Mouse (Mus musculus) CD4-positive, CD25-positive, alpha-beta regulatory T cell, adult 4 months (primary cell): ENCODE data around the gene Eri3. TPM values are rescaled to one million over a fixed set of nuclear protein-coding genes. Genes with fewer than 3 reads are reported as not detected.

ENCODE experiments used
- ATAC-seq: one replicate; pipeline ENCODE4 v1.8.0; 2017
- polyA plus RNA-seq, 2 experiments: library from polyadenylated mRNA; unstranded; fragments of 100-300 nt; shearing (Covaris generic); gene quantifications; one replicate each; pipeline ENCODE4 v1.2.1; 2017

The Eri3 gene
- polyA plus RNA-seq = 10 to 100 TPM; 50.0 to 61.7 TPM

DNA sequence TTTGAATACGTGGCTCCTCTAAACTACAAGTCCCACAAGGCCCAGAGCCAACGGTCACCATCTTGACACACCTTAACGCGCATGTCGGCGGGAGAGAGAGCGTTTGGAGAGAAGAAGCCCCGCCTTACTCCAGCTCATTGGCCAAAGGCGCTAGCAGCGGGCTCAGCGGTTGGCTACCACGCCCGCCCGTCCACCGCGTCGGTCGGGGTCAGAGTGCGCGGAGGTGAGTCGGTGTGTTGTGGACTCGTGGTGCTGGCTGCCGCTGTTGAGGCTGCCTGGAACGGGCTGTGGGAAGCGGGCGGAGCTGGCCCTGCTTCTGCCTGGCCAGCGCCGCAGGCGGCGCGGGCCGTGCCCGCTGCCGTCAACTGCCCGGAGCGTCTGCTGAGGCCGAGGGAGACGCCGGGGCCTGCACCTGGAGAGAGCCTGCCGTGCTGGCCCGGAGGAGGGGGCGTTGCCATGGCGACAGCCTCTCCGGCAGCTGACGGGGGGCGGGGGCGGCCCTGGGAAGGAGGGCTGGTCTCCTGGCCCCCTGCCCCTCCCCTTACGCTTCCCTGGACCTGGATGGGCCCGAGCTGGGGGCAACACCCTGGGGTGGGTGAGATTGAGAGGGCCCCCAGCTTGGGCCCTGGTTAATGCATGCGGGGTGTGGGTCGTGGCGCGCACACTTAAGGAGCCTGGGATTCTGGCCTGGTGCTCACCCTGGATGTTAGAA is at the start of gene Eri3:
Gene Eri3 (plus strand): TSS at position 226 of the 712 bp plus-strand sequence.
- ATAC-seq = peak; percentile 100

DNA sequence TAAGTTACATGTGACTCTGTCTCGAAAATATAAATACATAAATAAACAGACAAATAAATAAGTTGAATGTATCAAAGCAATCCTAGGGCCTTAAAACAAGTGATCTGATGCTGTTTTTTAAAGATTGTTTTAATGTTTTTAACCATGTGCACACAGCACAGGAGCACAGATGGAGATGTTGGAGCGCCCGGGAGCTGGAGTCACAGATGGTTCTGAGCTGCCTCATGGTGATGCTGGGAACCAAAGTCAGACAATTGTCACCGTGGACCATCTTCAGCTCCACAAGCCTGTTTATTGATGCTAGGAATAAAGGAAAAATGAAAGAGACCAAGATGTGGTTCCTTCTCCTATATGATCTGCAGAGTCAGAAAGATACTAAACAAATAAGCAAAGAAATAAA is 31.9 kb upstream of the Eri3 start:
- no peak for ATAC-seq

DNA sequence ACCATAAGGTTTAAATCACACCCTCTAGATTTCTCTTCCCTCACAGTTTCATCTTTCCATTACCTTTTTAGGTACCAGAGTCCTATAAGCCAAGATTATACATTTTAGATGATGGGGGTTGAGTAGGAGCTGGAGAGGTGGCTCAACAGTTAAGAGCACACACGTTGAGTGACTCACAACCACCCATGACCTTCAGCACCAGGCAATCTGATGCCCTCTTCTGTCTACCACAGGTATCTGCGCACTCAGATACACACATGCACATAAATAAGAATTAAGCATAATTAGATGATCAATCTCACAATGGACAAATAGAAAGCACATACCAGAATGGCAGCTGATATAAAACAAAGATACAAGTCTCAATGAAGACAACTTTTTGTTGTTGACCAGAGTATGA is 28.8 kb upstream of the Eri3 start:
- no peak for ATAC-seq

DNA sequence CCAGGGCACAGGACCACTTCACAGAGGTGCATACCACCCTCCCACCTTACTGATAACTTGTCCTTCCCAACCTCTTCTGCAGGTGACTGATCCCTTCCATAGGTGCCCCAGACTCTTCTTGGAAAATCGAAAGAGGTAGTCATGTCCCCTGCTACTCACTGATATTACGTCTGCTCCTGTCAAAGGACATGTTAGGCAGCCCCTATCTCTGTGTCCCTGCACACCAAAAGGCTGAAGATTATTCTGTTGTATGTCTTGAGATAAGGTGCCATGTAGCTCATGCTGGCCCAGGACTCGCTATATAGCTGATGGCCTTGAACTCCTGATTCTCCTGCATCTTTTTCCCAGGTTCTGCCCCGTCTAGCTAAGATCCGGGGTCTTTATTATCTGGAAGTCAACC is 24.2 kb upstream of the Eri3 start:
- ATAC-seq = no peak

DNA sequence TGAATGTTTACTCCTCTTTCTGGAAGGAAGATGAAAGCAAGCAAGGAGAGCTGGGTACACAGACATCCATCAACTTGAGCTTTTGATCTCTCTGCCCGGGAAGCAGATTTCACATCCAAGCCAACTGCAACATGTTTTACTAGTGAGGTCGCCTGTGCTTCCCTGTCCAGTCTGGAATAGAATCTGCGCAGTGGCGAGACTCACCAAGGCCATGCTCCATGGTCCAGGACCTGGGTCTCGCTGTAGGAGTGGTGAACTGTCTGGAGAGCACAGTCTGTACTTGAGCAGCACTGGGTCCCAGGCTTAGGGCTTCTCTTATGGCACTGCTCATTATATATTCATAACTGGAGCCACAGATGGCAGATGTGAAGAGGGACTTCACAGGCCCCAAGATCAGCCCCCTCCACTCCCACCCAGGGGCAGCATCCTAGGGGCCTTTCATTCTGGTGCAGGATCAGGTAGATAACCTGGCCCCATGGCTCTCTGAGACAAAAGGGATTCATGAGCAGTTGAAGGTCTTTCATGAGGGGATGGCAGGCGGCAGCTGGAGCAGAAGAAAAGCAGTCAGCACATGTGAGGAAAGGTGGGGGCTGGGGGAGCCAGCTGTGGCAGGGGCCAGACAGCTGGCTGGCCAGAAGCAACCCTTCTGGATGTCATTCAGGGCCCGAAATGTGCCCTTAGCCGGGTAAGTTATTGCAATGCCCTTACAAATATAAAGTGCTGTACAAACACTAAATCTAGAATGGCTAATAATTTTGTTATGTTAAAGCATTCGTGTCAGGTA is 22.9 kb upstream of the Eri3 start:
- ATAC-seq = no peak

DNA sequence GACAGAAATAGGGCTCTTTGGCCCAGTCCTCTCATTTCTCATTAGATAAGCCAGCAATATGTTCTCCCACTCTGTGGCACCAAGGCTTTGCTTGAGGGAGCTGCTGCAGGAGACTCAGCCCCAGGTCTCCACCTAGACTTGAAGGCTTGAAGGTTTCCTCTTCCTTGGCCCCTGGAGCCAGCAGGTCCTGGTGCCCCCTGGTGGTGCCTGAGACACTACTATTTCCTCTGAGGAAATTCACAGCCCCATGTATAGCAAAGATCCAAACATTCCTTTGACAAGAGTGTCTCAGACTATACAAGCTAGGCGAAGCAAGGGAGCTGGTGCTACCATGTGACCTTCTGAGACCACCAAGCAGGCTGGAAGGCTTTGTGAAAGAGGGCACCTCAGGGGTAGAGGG is 22.2 kb upstream of the Eri3 start:
- ATAC-seq = no peak

DNA sequence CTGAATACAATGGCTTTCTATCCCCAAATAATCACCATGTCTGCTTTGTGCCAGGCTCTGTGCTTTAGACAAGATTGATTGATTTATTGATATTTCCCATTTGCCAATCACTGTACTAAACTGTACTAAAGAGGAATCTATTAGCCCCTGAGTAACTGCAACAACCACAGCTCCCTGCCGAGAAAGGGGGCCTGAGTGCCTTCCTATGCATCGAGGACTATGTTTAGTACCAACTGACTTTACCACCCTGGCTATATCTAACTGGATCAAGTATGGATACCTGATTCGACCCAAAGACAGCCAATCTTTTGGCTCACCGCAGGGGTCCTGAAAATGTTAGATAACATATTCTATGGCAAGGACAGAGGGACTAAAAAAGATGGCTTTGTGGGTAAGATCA is 20.3 kb upstream of the Eri3 start:
- no peak for ATAC-seq

DNA sequence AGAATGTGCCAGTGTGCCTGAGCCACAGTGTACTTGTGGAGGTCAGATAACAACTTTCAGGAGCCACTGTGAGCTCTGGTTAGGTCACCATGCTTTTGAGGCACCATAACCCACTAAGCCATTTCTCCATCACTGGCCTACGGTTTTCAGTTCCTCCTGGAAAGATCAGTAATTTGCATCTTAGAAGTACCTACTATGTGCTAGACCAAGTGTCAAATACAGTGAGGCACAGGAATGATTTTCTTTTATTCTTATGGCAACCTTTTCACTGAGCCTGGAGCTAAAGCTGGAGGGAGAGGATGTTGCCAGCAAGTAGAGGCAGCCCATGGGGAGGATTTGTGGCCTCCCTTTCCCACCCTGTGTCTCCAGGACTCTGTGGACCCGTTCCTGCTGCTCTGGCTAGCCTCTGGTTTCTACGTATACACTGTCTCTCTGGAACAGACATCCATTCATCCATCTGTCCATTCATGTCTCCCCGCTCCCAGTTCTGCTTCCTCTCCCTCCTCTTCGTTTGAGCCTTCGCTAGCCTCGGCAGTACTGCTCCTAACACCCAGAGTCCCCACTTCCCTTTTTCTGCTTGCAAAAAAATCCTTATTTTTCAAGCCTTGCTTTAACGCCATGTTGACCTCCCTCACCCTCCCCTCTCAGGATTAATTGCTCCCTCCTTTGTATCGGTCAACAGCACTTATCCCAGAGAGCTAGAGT is 14.5 kb upstream of the Eri3 start:
- no peak for ATAC-seq

DNA sequence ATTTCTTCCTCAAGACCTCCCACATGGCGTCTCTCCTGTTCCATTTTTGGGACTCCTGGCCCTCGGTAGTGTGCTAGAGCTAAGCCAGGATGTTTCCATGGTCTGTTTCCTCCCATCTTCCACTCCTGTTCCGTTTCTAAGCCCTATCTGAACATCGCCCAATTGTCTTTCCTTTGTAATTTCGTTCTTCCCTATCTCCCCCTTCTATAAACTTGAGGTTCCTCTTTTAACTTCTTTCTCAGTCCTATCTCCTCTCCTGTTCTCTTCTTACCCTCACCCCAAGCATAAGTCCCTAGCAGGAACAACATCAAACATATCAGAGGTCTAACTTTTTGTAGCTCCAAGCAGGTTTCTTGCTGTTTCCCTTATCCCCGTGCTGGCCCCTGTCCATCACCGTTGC is 13.2 kb upstream of the Eri3 start:
- ATAC-seq = no peak

DNA sequence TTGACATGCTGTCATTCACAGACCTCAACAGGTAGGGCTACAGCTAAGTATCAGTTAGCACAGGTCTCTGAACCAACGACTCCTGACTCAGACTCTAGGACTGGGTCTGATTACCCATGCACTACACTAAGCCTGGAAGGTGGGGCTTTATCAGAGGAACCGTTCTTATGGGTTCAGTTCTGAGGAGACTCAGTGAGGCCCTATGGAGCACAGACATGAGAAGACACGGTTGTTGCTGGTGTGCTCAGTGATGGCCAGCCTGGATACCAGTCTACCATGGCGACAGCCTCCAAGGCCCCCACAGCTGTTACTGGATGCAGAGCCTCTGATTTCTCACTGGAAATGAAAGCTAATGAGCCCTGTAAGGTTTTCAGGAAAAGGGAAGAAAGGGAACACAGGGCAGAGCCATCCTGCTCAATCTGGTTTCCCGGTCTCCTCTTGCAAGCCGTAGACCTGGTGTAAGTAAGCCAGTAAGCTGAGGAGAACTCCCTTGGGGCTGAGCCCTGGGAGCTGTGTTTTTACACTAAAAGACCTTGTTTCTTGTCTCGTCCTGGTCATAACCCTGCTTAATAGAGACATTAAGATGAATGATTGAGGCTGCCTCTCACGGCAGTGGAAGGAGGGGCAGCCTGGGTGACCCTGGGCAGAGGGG is 10.7 kb upstream of the Eri3 start:
- ATAC-seq = no peak

DNA sequence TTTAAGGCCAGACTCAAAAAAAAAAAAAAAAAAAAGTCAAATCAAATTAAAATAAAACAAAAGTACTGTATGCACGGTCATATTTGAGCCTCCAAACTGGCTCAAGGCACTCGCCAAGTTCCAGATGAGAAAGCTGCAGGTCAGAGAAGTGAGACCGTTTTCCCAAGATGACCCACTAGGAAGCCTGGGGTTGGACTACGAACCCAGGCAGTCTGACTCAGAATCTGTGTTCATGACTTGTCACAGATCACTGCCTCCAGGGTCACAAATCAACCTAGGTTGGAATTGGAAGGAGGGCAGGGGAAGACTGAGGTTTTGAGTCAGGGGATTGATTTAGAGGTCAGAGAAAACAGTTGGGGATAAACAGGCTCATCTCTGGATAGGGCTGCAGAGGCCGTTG is 9.6 kb upstream of the Eri3 start:
- ATAC-seq = no peak

DNA sequence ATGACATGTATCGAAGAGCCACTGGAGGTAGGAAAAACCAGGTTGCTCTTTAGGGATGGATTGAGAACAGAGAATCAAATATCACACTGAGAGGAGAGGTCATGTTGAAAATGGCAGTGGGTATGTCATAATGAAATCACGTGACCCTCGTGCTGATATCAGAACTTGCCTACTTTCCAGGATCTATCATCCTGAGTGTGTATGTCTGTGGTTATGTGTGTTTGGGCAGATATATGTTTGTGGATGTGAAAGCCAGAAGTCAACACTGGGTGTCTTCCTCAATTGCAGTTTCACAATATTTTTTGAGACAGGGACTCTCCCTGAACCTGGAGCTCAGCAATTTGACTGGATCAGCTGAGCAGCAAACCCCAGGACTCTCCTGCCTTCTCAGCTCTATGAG is 4.7 kb upstream of the Eri3 start:
- no peak for ATAC-seq

DNA sequence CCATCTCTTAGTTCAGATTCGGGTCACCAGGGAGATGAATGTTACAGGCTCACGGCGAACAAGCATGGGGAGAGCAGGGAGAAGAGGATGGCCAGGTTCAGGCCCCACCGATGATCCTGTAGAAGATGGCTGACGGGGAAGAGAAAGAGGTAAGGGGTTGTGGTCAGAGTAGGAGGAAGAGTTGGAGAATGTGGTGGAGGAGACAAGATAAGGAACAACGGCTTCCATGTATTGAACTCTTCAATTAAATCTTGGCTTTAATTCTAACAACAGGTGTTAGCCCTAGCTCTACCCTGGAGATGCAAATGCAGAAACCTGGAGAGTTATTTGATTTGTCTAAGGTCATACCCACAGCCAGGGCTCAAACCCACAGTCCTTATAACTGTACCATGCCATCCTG is 3.5 kb upstream of the Eri3 start:
- ATAC-seq = no peak

DNA sequence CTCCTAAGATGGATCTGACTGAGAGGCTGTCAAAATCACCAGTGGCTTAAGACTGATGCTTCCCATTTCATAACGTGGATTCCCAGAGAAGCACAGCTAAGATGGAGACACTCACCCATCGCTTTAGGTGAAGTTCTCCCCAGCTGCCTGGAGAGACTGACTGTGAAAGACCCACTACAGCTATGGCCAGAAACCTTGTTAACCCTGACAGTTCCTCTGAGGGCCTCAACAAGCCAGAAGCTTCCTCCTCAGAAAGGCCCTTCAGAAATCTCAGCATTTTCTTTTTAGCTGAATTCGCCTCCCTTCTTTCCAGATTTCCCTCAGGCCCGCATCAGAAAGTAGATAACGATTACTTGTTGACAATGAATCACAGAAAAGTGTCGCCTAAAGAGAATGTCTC is 589 bp upstream of the Eri3 start:
- ATAC-seq = no peak

DNA sequence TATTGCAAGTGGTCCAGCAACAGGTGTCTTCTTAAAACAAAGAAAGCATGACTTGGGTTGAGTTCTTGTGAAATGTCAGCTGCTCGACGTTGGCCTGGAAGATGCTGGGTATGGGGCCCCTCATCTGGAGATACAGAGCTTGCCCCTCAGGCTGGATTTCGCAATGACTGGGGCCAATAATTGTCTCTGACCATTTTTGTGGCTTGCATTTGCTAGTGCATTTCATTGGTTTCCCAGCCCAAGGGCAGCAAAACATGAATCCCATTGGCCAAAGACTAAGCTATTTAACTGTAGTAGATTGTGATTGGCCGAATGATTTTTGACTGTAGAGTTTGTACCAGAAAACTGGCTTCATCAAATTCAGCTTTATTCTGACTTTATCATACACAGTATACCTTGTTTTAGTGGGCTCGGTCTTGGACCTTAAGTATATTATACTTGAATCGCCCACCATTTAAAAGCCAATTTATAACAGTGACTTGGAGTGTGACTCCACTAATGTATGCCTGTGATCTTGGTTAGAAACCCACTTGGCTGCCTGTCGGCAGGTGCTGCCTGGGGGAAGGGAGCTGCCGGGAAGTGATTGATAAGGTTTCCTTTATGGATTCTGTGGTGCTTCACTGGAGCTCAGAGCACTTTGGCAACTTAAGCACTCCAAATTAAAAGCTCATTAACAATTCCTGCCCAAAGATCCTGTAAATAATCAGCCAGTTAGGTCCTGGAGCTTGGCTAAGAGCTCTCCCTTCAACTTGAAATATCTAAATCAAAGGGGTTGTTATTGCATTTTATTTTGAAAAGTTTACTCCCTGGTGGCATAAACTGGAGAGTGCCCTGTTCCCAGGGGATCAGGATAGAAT is 1.2 kb downstream of the Eri3 start:
- ATAC-seq = no peak

DNA sequence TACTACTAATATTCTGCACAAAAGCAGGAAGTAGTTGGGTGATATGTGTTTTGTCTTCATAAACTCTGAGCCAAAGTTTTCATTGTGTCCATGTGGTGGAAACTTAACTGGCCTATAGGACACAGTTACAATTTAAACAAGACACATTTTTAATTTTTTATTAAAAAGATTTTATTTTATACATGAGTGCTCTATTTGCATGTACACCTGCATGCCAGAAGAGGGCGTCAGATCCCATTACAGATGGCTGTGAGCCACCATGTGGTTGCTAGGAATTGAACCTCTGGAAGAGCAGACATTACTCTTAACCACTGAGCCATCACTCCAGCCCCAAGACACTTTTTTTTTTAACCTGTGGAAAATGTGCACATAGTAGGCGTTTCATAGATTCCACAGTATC is 5.3 kb downstream of the Eri3 start:
- no peak for ATAC-seq

DNA sequence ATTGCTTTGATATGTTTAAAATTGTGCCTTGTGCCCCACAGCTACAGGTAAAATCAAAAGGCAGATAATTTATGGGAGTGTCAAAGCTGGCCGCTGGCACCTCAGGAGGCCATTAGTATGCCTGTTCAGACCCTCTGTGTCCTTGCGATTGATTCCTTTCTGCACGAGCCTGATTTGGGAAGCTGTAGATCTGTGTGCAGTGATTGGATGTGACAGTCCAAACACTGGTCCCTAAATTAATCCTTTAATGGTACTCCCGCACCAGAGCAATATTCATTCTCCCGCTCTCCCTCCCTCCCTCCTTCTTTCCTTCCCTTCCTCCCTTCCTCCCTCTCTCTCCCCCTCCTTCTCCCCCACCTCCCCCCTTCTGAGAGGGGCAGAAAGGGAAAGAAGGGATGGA is 6.2 kb downstream of the Eri3 start:
- ATAC-seq = no peak

DNA sequence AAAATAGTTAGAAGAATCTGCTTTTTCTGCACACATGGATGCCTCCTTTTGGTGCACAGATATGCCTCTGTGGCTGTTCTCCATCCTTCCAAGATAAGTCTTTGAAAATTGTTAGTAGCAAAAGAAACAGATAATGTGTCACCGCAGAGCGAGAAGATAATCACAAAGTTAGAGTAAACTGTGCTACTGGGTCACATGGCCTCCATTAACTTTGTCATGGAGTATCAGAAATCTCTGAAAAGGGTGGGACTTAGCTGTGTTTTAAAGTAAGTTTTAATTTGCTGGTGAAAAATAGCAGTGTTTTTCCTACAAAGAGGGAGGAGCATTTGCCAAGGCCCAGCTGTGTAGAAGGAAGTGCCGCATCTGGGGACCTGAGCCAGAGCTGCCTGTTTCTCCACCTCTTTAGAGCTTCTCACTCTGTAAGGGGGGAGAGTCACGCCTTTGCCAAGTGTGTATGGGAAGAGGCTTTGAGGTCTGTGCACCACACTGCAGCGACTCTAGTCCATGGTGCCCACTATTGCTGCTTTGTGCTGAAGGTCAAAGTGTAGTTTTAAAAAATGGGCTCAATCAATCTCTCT is 7.0 kb downstream of the Eri3 start:
- ATAC-seq = no peak

DNA sequence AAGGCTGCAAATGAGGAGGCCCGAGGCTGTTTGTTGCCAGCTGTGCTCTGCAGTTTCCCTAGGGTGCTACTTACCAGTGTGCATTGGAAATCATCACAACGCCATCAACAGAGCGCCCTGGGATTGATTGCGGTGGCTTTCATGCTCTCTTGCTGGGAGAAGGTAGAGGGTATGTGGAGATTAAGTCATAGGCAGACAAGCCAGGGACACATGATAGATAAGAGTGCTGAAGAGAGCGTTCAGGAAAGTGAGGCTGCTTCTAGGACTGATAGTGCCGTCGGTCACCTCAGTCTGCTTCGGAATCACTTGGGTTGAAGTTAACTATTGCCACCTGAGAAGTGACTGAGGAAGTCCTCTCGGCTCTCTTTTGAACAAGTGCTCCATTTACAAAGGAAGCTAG is 13.8 kb downstream of the Eri3 start:
- ATAC-seq = no peak

DNA sequence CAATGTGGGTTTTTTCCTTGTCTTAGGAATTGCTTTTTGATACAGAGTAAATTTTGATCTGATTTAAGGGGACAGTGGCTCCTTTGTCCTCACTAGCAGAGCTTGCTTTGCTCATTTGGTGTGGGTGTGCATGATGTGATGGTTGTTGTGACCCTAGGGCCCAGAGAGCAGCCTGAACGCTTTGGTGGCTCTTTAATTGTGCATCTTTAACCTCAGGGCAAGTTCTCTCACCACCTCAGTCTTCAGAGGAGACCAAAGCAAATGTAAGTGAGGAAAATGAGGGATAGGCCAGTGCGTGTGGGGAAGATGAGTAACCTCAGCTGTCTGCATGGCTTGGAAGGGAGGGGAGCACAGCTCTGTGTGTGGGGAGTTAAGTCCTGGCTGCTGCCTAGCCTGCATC is 18.7 kb downstream of the Eri3 start:
- no peak for ATAC-seq

DNA sequence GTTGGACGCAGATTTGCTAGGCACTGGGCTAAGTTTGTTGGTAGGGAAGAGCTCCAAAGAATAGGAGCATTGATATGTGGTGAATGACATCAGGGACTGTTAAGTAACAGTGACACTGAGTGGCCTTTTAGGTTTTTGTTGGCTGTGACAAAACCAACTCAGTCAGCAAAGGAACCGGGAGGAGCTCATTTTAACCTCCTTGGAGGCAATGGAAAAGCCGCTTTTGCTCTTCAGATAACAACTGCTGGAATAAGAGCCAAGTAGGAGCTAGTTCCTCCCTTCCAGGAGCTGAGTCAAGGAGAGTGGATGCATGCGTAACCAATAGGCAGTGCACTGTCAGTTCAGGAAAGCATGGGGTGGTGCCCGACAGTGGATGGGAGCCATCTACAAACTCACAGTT is 20.8 kb downstream of the Eri3 start:
- ATAC-seq = no peak

DNA sequence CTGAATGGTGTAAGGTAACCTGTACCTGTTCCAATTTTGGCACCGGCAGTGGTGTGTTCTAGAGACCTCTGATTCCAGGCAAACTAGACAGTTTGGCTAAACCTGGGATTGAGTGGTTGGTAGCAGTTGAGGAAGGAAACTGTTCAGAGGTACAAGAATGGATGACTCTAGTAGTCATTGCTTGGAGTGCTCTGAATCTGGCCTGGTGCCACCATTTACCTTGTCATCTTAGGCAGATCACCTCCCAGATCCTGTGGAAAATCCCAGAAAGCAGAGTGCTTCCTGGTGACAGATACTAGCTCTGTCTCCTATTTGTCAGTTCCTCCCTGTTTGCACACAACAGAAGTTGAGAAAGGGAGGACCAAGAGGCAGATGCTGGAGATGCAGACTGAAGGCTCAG is 27.4 kb downstream of the Eri3 start:
- ATAC-seq = no peak
